ENCODE assay signal across 9 mouse cellular contexts in genomic region chr7:128433213-128433612, GRCm38 (mm10). TPM values are rescaled to one million over a fixed set of nuclear protein-coding genes. Genes with fewer than 3 reads are reported as not detected.
DNase-seq lines count a peak whose midpoint lies in the region; ATAC-seq and TF ChIP-seq lines count a peak whose summit lies in the region.
"Had no signal": no experiment of that assay in that cellular context is flagged by ENCODE, and none has a peak within 500 bp of the region (broad histone marks: within the 10 kb centered on the region; RNA-seq: fewer than 3 reads in every experiment).

No protein-coding gene starts in this region.

- no peaks in the 10 kb centered on the region for H3K36me3 ChIP-seq in stomach, postnatal 0 days (ENCODE audit: control insufficient read depth, insufficient read depth, low read length)
- H3K36me3 ChIP-seq in forebrain, embryonic 10.5 days (replicated peaks): peaks cover 7% of the 10 kb centered on the region

- no peak for TF ChIP-seq POLR2A in brain, embryonic 14.5 days (IDR thresholded peaks at IDR 0.05; ENCODE audit: borderline replicate concordance, extremely low read depth, insufficient read depth, insufficient read length, poor library complexity, severe bottlenecking)

- ATAC-seq in stomach, postnatal 0 days (ENCODE audit: low FRiP score, low TSS enrichment): peak; percentile 63; the same call in 1 of the 2 replicates
- ATAC-seq: inflammation-experienced regulatory T-cells, adult 6 months had no signal

- H3K4me2 ChIP-seq in stomach, postnatal 0 days (replicated peaks; ENCODE audit: low read depth): no peak overlapping the region

- no peak for TF ChIP-seq EP300 in stomach, postnatal 0 days (optimal IDR thresholded peaks at IDR 0.05)

- no peaks in the 10 kb centered on the region for H3K9me3 ChIP-seq in stomach, postnatal 0 days (ENCODE audit: control insufficient read depth, low read length)
- no peaks in the 10 kb centered on the region for H3K9me3 ChIP-seq in forebrain, embryonic 10.5 days

- no peak overlapping the region for H3K9ac ChIP-seq in stomach, postnatal 0 days (ENCODE audit: low read length)

- 30% methylated on average over 1 of the region's 1 CpGs for WGBS in stomach, postnatal 0 days
- WGBS in forebrain, embryonic 10.5 days: 78% methylated on average over 1 of the region's 1 CpGs

- H3K27ac ChIP-seq in stomach, postnatal 0 days (replicated peaks): no peak overlapping the region
- H3K27ac ChIP-seq in forebrain, embryonic 10.5 days: no peak overlapping the region

- no peak overlapping the region for H3K4me3 ChIP-seq in stomach, postnatal 0 days (ENCODE audit: low read depth, low read length)
- H3K4me3 ChIP-seq in forebrain, embryonic 10.5 days: no peak overlapping the region

- peak; percentile 52; the same call in 1 of the 2 replicates for TF ChIP-seq CTCF in brain, embryonic 14.5 days (IDR thresholded peaks at IDR 0.05; ENCODE audit: borderline replicate concordance, extremely low read depth, insufficient read depth, insufficient read length)
- TF ChIP-seq CTCF in stomach, postnatal 0 days (IDR thresholded peaks at IDR 0.05; ENCODE audit: low read depth): peak; percentile 71

- H3K27me3 ChIP-seq in stomach, postnatal 0 days (ENCODE audit: control insufficient read depth, insufficient read depth, low read length): no peaks in the 10 kb centered on the region
- no peaks in the 10 kb centered on the region; the same call in 1 of the 2 replicates for H3K27me3 ChIP-seq in forebrain, embryonic 10.5 days (ENCODE audit: poor library complexity, severe bottlenecking)

- H3K4me1 ChIP-seq in stomach, postnatal 0 days (replicated peaks; ENCODE audit: control insufficient read depth, insufficient read depth): no peaks in the 10 kb centered on the region
- H3K4me1 ChIP-seq in forebrain, embryonic 10.5 days: 0 out of 2 replicates have a peak, but pooled peaks cover 5% of the 10 kb centered on the region

- peak; percentile 21 for DNase-seq in layer of hippocampus, adult 11-12 months (ENCODE audit: low spot score)
- no peak for DNase-seq in layer of hippocampus, postnatal 14 days (ENCODE audit: low spot score in 2 of 2)
- peak; percentile 58 to 60 for DNase-seq in right cerebral cortex, postnatal 10 days (ENCODE audit: low spot score in 2 of 2)
- DNase-seq in right cerebral cortex, adult 18-20 months: no peak
- peak; percentile 56 for DNase-seq in brain, embryonic 14.5 days (ENCODE audit: low read depth)
- DNase-seq in stomach, postnatal 0 days (ENCODE audit: low spot score): no peak
- DNase-seq in forebrain, embryonic 10.5 days (ENCODE audit: extremely low spot score, low spot score): no peak
- DNase-seq: cerebellum, adult 11-12 months had no signal

RNA-seq across cellular contexts. Expression of gene Rgs10, which starts 14.7 kb away (rescaled TPM):
- total RNA-seq in layer of hippocampus, postnatal 14 days (2021): 10 to 100 TPM; 46.5 to 55.4 TPM
- polyA plus RNA-seq in brain, embryonic 14.5 days (2012; rRNA removed): 22.8 and 29.1 TPM in 2 replicates
- polyA plus RNA-seq in stomach, postnatal 0 days (2015; fragmentation: Nextera tagmentation; extraction: Ambion mirVana): 24.5 and 28.9 TPM in 2 replicates
- polyA plus RNA-seq in forebrain, embryonic 10.5 days (2016; fragmentation: Nextera tagmentation; extraction: Ambion mirVana): 4.8 and 5.9 TPM in 2 replicates

RNA-seq across cellular contexts. Expression of gene Tial1, which starts 28.3 kb away (rescaled TPM):
- total RNA-seq in layer of hippocampus, postnatal 14 days (2021): 100 to 1,000 TPM; 105 to 113 TPM
- 141 and 169 TPM in 2 replicates for polyA plus RNA-seq in brain, embryonic 14.5 days (2012; rRNA removed)
- polyA plus RNA-seq in stomach, postnatal 0 days (2015; fragmentation: Nextera tagmentation; extraction: Ambion mirVana): 12.5 and 13.1 TPM in 2 replicates
- polyA plus RNA-seq in forebrain, embryonic 10.5 days (2016; fragmentation: Nextera tagmentation; extraction: Ambion mirVana): 27.1 and 27.8 TPM in 2 replicates

Comparison
In these comparisons a context has a peak if more than half of its experiments do, and no peak if none do; other contexts are left out.
1. DNase-seq: peak in layer of hippocampus, adult 11-12 months (single experiment), right cerebral cortex, postnatal 10 days (2 of 2) and brain, embryonic 14.5 days (single experiment); none in layer of hippocampus, postnatal 14 days (0 of 2), right cerebral cortex, adult 18-20 months (single experiment), stomach, postnatal 0 days (single experiment) and forebrain, embryonic 10.5 days (single experiment).